Mouse (Mus musculus) adrenal gland (tissue): ENCODE data around the gene Vangl2.

ENCODE experiments used
- intact Hi-C: fragments of 180-260 bp; cut with DNase I; formaldehyde crosslinking; loops from one replicate; pipeline ENCODE4 v1.15.1; 2025

Vangl2 gene

GRCm38 (mm10) chr1:172046410-172046809 lies 18.2 kb upstream of the Vangl2 start:
- intact Hi-C loops = loop anchor here (5.0 to 10.0 kb wide), 2 partner anchors 68 to 276 kb away; no protein-coding TSS in a partner anchor

DNA sequence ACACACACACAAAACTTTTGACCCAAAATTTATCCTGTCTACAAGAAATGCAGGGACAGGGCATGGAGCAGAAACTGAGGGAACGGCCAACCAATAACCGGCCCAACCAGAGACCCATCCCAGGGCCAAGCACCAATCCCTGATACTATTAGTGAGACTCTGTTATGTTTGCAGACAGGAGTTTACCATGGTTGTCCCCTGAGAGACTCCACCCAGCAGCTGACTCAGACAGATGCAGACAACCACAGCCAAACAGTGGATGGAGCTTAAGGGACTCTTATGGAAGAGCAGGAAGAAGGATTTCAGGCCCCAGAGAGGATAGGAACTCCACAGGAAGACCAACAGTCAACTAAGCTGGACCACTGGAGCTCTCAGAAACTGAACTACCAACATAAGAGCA lies 1.7 kb upstream of the Vangl2 start:
- intact Hi-C loops = no loop called here

DNA sequence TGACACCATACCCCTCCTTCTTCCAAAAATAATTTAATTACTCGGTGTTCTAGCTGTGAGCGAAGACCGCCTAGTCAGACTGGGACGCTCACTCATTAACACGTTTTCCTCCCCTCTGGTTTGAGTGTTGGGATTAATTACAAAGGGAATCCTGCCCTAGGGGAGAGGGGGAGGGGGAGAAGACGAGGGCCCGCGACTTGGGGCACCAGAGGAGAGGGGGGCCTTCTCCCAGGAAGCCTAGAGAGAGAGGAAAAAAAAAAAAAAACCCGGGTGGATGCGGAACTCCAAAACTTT lies 488 bp downstream of the Vangl2 start:
- intact Hi-C loops = no loop called here

DNA sequence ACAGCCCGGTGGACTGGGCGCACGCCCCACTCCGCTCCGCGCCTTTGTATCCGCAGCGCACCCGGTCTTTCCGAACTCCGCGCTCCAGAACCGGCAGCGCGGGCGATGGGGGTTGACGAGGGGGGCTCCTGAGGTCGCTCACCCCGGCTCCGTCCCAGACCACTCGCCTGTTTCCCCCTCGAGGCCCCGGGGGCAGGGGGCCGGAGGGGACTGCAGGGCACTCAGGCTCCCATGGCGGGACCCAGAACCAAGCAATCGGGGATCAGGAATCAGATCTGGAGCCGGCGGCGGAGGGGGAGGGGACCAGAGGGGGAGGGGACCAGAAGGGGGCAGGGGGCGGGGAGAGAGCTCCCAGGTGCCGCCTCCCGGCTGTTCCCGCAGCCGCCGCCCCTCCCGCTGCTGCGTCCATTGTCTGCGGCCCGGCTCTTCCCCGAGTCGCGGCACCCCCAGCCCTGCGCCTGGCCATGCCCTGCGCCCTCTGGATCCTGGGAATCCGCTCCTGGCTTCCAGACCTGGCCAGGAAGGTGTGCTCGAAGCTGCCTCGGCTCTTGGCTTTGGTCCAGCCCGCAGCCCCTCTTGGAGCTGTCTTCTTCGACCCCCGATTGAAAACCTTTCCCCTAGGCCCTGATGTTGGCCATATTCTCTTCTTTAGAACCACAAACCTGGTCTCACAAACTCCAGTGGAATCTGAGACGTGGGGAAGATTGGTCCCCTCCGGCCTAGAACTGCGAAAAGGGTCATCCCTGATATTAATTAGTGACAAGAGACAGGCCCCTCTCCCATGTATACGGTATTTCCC lies 1.0 kb downstream of the Vangl2 start:
- intact Hi-C loops = no loop called here

DNA sequence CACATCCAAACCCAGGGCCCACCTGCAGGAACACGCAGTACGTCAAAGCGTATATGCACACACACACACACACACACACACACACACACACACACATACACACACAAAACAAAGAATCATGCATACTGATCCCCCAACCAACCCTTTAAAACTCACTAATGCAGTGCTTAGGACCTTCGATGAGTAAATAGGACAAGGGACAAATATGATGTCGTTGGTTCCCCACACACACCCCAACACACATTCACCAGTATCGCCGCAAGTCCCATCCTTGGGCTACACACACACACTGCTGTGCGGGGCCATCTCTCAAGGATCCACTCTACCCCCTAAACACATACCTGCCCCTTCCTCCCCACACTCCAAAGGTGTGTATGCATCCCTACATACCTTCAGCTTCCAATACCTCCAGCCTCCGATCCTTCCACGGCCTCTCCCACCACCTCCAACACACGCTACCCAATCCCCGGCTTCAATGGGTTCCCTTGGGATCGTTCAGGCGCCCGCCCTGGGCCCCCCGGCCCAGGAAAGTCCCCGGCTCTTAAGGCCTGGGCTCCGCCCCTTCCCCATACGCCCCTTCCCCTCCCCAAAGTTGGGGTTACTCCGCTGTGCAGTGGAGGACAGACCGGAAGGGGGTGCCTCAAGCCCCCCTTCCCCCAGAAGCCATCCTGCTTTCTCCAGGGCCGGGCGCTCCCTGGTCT lies 1.9 kb downstream of the Vangl2 start:
- intact Hi-C loops = no loop called here

DNA sequence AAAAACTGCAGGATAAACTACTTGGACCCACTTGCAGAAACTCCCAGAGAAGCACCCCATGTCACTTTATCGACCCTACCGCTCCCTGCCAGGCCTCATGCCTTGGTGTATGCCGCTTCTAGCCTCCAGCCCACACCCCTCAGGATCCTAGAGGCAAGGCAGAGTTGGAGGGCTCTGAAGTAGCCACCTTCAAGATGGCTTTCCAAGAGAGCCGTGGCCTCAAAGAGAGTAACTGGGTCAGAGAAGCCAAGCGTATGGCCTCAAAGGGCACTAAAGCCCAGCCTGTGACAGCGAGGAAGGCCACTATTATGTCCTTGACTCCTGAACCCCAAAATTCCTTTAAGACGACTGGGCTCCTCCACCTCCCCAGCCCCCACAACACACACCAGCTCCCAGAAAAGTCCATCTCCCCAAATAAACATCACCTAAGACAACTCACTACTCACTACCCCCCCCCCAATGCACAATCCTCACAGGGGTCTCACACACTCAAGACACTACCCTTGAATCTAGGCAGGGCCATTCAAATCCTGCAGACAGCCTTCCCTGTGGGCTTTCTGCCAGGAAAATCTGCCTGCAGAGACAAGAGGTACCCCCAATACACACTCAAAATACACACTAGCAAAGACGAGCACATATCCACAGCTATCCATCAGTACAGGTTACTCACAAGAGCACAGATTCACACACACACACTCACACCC lies 2.9 kb downstream of the Vangl2 start:
- intact Hi-C loops = no loop called here

- intact Hi-C loops = no loop called here
These were observed 3.9 kb downstream of the Vangl2 start for GRCm38 (mm10) chr1:172024140-172024895.

DNA sequence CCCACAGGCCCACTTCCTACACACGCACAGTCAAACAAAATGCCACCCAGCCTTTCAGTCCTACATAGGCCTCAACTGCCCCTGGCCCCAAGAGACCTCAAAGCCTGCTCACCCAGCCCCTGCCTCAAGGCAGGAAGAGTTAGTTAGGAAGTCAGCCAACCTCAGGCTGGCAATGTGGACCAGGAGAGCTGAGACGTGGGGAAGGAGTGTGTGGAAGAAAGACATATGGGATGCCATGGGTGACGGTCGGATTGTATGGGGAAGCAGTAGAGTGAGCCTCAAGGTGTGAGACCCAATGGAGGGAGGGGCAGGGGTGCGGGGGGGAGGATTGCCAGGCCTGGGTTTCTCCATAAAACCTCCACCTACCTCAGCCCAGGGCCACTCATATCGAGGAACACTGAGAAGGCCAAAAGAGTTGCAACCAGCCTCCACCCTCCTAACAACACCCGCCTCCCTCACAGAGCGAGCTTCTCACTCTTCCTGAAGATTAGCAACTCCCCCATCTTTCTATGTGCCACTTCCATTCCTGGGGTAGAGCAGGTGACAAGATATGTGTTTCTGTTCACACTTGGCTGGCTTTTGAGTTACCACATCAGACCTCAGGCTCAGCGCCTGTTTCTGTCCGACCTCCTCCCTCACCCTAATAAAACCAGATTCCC lies 8.3 kb downstream of the Vangl2 start:
- intact Hi-C loops = no loop called here

- intact Hi-C loops = no loop called here
These were observed 8.9 kb downstream of the Vangl2 start for GRCm38 (mm10) chr1:172019339-172019738.

GRCm38 (mm10) chr1:172018336-172019311 lies 9.6 kb downstream of the Vangl2 start:
- intact Hi-C loops = no loop called here

DNA sequence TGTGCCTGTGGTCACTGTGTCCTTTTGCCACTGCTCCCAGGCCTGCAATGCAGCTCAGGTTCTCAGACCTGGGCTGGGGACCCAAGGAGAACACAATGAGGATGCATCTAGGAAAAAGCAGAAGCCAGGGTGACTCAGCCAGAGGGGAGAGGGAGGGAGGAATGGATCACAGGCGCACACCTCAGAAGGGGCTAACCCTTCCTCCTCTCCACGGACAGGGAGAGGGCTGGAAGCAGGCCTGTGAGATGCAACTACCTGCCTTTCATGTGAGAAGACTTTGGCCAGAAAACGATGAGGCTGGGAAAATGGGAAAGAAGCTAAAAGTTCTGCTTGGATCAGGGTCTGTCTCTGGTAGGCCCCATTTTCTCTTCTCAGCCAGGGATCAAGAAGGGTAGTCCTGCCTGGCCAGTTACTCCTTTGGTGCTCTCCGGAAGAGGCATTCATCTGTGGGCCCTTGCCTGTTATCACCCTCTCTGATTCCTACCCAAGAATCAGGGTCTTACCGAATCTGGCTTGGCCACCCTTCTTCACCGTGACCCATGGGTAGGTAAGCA lies 10.7 kb downstream of the Vangl2 start:
- intact Hi-C loops = no loop called here

- intact Hi-C loops = no loop called here
These were observed 11.4 kb downstream of the Vangl2 start for GRCm38 (mm10) chr1:172016660-172017516.

DNA sequence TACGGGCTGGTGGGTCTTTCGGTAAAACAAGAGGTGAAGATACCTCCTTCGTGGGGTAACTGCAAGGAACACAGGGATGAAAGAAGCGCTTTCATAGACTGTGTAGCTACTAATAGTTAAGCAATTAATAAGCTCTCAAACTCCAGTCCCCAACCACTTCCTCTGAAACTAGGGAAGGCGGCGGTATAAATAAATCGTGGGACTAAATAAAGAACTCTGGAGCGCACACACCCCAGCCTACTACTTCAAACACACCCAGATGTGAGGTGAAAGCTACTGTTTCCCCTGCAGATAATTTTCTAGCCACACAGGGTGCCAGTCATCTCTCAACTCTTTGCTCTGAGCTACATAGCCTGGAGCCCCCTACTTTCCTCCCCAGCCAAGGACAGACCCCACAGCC lies 12.2 kb downstream of the Vangl2 start:
- intact Hi-C loops = no loop called here

- intact Hi-C loops = no loop called here
These were observed 12.8 kb downstream of the Vangl2 start for GRCm38 (mm10) chr1:172015312-172015939.

DNA sequence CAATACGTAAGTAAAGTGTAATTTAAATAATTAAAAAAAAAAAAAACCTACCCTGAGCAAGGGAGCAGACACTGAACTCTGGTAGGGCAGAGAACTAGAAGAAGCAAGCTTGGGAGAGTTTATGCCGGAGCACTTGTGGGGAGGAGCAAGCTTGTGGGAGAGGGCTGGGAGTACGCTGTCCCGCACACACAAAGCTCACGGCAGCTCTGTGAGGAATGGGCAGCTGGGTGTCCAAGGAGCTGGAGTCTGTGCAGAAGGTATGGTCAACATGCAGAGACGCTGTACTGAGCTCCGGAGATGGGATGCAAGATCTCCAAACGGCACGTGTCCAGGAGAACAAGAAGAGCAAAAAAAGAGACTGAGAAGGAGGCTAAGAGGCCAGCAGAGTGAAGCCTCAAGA lies 13.5 kb downstream of the Vangl2 start:
- intact Hi-C loops = no loop called here

DNA sequence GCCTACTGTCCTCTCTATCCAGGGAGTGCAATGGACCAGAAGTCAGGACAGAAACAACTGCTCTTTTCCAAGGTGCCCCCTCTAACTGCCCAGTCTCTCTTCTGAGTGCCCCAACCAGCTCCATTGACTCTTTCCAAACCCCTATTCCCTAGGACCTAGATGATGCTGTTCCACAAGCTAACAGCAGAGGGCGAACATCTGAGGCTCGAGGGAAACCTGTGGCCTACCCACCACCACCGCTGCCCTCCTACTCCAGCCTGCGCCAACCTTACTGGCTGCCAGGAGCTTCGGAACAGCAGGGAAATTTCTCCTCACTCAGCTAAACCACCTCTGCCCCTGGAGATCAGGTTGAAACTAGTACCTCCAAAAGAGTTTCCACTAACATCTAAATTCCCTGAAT lies 16.2 kb downstream of the Vangl2 start:
- intact Hi-C loops = no loop called here

- intact Hi-C loops = no loop called here
These were observed 18.0 kb downstream of the Vangl2 start for GRCm38 (mm10) chr1:172010042-172010824.
